Mouse (Mus musculus): ENCODE data around the gene St8sia1.
A peak's percentile ranks its signal among the peaks of the same experiment; 100 is the strongest.

St8sia1 gene

DNA sequence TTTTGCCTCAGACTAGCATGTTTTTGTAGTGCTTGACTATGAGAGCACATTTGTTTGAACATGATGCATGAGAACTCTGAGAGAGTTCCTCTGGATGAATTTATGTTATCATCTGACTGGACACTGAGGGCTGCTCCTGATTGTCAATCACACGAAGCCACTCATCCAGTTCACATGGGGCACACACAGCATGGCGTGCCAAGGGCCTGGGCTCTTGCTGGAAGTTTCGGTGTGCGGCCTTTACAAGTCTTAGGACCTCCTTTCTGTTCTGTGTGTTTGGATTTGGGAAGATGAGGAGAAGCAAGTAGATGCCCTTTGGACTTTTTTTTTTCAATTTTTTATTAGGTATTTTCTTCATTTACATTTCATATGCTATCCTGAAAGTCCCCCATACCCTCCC, 100.4 kb downstream of the St8sia1 start:
- DNase-seq, result no peak

DNA sequence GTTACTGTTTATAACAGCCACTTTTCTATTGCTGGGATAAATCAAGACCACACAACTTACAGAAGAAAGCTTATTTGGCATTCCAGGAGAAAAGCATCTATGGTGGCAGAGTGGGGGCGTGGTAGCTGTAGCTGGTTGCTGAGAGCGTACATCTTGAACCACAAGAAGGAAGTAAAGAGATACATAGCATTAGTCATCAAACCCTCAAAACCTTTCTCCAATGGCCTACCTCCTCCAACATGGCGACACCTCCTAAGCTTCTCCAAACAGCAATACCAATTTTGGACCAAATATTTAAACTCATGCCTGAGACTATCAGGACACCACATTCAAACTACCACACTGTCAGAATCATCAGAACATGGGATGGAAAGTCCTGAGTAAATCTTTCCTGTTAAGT, 102.0 kb downstream of the St8sia1 start:
- DNase-seq, result no peak

DNA sequence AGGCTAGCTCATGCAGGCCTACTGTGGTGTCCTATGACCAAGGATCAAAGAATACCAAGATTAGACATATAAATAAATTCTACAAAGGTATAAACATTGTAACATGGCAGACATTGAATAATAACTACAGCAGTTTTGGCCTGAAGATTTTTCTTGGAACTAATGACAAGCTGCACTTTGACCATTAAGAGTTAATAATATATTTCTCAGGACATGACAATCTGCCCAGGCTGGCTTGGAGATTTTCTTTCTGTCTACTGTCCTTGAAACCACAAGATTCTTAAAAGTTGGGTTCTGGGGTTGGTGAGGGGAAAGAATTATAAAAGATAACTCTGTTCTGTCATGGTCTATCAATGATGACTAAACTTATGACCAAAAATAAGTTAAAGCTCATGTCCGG, 103.9 kb downstream of the St8sia1 start:
- peak; percentile 75 for DNase-seq

DNA sequence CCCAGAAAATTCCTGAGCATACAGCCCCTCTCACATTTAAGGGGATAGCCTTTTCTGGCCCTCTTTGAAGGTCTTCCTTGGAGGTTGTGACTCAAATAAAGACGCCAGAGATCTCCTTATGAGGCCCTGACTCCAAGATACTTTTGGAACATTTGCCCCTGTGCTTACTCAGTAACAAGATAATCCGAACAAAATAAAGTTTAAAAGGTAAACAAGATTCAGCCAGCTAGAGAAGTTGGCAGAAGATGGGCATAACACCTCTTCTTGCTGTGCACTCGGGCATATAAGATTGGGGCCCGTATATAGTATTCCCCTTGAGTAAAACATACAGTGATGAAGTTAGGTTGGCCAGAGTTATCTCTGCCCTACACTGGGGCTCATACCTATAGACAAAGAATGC, 104.3 kb downstream of the St8sia1 start:
- peak; percentile 77 for DNase-seq

DNA sequence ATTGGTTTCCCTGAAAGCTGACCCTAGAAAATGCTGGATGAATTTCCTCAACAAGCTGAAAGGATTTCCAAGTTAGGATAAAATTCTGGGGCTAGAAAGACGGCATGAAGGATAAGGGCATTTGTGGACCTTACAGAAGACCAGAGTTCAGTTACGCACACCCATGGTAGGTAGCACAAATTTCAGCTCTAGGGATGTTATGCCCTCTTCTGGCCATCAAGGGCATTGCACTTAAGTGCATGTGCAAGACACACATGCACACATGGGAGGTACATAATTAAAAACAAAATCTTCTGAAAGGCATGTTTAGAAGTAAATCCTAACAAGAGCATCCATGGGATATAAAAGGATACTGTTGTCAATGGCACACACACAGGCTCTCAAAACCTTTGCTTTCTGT, 105.3 kb downstream of the St8sia1 start:
- DNase-seq, result peak; percentile 61

DNA sequence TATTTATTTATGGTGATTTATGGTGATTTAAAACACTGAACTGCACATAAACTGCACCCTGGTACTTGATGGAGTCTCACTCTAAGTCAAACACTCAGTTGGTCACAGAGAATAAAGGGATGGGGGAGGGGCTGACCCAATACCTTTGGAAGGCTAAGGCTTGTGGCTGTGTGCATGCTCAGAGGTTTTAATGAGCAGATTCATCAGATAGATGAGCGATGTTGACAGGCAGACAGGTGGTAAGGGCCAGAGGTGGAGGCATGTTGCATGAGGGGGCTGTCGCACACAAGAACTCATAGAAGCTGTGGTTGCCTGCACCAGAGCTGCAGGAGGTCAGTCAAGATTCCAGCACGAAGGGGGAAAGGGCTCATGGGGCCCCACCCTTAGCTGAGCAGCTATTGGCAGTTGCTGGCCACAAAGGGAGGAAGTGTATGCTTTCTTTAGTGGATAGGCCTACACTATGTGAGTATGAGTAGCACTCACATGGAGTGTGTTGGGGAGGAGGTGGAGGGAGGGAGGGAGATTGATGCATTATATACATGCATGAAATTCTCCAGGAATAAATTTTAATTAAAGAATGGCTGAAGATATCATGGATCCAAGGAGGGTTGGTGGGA, 107.9 kb downstream of the St8sia1 start:
- no peak for DNase-seq

DNA sequence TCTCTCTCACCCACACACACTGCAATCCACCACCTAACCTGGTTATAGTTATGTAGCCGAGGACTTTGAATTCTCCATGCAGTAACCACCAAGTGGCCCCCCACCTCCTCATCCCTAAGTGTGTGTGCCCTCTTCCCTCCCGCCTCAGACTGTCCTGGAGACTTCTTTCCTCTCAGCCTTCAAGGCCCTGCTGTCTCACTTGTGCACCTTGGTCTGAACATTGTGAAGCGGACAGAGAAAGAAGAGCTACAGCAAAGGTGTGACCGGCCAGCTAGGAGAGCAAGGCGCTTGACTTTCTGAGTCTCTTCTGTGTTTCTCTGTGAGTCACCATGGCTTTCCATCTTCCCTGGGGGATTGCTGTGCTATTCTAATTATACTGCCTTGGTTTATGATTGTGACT, 108.5 kb downstream of the St8sia1 start:
- no peak for DNase-seq

DNA sequence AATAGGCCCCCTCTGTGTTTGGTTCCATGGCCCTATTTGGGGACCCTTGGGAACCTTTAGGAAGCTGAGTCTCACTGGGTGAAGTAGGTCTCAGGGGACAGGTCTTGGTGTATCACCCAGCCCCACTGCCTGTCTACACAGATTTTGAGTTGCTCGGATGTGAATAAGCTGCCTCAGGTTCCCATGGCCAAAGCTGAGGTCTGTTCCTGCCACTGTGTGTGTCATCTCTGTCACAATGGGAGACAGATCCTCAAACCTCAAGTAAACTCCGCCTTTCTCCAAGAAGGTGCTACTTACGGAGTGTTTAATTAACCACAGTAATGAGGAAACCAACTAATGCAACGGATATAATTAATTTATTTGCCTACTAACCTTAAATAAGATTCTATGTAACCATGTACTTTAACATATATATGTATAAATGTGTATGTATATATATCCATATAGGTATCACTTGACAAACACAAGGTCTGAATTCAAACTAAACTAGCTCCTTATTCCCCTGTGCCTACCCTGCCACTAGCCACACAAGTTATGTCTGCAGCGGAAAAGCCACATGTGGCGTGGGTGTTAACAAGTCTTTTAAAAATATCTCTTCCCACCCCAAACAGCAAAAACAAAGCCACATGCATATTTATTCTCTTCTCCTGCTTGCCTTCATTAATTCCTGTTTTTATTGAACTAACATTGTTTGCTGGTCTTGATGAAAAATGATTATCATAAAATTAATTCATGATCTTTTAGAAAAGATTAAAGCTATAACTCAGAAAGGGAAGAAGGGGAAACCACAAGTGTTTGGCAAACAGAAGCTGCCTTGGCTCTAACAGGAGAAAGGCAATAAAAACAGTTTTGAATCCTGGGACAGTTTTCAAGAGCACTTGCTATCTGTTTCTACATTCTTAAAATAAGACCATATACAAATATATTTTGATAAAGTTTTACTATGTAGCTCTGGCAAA, 111.6 kb downstream of the St8sia1 start:
- no peak for DNase-seq

DNA sequence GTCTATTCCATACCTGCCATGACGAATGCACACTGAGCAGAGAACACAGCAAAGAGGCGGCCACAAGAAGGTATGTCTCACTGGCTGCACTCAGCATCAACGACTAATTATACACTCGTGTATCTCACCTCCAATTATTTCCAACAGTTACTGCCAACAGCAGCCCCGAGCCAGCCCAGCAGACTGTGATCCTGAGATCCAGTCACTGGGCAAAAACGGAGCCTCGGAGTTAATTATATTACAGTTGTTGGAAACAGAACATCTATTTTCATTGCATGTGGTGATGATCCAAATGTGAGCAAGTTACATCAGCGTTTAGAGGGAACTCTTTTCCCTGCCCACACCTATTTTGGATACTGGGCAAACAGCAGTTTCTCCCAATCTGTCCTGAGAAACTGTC, 113.8 kb downstream of the St8sia1 start:
- no peak for DNase-seq

DNA sequence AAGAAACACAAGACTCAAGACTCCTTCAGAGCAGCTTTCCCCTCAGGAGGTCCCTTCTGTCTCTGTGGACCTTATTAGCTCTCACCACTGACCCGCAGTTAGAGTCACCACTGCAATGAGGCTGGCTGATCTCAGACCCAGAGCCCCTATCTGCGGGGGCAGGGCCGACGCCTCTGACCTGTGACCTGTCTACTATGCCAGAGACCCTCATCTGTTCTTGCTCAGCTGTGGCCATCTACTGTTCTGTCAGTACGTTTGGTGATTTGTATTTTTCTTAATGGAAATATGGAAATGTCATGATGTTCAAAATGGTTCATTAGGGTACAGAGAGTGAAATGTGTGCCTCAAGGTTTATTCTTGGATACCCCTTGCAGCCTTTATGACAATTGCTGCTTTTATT, 114.9 kb downstream of the St8sia1 start:
- no peak for DNase-seq

DNA sequence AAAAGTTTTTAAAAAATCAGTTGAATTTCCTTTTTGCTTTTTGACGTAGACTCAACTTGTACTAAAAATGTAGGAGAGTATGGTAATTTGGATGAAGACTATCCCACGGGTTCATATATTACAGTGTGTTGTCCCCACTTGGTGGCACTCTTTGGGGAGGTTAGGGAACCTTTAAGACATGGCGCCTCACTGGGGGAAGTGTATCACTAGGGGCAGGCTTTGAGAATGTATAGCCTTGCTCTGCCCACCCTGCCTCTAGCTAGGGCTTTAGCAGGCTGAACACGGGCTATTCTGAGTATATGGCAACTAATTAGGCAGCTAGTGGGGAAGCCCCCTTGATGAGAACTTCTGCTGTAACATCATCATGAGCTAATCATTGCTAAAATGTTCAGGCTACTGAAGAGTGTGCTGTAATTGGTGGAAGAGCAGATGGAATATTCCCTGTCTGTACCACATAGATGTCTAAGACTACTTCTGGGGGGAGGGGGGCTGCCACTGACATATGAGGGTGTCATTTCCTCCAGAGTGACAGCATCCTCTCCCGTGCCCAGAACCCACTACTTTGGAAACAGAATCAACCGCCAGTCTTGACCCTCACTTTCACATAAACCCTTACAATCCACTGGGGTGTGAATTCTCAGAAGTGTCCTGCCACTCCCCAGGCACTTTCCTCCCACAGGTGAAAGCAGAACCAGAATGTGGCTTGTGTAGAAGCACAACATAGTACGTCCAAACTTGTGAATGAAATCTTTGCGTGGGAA, 116.2 kb downstream of the St8sia1 start:
- DNase-seq, result no peak

DNA sequence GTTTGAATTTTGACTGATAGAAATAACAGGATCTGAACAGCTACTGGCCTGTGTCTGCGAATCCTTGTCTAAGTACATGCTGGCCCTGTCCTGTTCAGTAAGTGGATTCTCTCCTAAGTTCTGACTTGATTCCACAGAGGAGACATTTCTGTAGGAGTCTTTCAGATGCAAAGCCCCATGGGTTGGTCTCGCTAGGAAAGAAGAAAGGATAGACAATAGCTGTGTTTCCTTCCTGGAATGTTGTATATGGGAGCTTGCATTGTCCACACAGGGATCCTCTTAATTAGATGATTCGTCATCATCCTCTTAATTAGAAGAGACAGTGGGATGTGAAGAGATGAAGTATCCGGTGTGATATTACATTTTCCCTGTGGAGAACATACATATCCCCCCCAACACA, 117.4 kb downstream of the St8sia1 start:
- DNase-seq, result no peak

DNA sequence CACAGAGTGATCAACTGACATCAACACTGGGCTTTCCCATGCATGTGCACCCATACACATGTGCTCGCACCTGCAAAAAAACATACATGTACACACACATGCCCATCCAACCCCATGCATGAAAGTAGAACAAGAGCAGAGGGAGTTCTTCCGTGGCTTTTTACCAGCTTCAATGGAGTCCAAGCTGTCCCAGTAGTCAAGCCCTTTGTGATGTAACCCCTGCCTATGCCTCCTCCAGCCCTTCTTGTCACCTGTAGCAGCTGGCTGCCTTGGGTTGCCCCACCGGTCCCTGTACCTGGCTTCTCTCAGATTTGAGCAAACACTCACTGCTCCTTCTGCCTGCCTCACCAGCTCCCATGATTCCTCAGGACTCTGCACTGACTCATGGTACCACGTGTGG, 119.2 kb downstream of the St8sia1 start:
- no peak for DNase-seq

DNA sequence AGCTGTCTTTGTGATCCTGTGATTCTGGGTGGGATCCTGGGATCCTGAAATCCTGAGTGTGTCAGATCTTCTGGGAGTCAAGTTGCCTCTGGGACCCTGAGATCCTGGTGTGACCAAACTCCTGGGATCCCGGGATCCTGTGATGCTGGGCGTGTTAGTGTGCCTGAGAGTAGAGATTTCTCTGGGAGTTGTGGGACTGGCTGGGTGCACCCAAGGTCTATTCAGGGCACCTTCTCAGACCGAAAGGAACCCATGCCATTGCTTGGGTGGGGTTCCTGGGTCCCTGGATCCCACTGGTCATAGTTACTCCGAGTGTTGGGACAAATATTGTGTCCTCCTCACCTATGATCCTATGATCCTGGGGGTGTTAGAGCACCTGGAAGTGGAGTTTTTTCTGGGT, 120.2 kb downstream of the St8sia1 start:
- DNase-seq, result no peak

DNA sequence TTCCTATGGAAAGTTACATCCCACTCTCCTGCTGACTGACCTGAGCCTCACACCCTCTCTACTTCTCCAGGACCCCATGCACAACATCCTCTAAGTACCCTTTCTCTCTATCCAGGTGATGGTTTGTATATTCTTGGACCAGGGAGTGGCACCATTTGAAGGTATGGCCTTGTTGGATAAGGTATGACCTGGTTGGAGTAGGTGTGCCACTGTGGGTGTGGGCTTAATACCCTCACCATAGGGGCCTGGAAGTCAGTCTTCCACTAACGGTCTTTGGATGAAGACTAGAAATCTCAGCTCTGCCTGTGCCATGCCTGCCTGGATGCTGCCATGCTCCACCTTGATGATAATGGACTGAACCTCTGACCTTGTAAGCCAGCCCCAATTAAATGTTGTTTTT, 125.8 kb downstream of the St8sia1 start:
- DNase-seq, result no peak

DNA sequence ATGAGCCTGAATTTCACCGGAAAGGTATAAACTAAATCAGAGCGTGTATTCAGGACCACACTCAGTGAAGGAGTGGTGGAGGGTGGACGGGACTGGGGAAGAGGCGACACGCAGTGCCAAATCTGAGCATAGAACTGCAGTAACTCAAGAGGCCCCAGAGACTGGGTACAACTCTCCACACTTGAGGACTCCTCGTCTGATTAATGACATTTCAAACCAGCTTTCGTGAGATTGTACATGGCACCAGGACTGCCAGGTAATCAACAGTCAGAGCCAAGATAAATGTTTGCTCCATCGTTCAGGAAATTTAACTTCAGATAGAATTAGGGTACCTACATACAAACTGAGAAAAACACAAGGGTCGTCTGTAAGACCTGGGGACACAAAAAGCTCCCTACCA, 126.9 kb downstream of the St8sia1 start:
- DNase-seq, result no peak

DNA sequence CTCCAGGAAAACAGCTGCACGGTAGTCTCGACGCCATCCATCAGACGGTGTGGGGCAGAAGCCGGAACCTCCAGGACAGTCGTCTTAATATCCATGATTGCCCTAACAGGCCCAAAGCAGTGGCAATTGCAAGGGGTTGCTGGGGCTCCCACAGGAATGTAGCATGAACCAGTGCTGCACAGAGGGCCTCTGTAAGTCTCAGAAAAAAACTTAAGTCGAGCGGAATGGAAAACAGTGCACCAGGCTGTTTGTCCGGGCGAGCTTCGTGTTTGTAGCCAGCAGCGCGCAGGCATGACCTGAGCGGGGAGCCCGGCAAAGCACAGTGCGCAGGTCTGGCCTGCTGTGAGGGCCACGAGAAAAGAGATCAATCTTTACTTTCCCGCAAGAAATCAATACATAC, 128.5 kb downstream of the St8sia1 start:
- DNase-seq, result no peak

DNA sequence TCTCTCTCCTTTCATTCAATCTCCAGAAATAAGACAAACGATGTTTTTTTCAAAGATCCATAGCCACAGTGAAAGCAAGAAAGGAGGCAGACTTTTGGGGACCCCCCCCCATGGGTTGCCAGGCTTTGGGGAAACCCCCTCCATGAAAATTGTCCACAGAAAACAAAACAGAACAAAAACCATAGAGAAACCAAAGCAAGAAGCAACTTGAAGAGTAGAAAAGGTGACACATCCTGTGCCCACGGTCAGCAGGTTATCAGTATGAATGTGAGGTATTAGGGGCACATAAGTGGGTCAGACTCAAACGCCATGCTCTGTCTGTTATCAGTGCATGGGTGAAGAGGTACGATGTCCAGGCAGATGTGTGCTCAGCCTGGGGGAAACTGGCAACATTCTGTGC, 129.3 kb downstream of the St8sia1 start:
- DNase-seq, result no peak

DNA sequence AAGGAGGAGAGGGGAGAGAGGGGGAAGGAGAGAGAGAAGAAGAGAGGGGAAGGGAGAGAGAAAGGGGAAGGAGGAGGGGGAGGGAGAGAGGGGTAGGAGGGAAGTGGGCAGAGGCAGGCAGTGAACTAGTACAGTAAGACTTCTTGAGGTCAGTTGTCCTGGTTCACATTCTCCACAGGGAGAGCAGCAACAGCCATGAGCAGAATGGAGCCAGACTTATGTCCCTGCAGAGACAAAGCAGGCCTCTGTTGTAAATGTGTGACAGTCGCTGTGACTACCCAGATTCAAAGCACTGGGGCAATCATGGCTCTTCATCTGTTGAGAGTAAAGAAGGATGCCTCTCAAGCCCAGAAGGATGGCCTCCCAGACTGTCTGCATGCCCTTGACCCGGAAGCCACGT, 132.5 kb downstream of the St8sia1 start:
- DNase-seq, result no peak

DNA sequence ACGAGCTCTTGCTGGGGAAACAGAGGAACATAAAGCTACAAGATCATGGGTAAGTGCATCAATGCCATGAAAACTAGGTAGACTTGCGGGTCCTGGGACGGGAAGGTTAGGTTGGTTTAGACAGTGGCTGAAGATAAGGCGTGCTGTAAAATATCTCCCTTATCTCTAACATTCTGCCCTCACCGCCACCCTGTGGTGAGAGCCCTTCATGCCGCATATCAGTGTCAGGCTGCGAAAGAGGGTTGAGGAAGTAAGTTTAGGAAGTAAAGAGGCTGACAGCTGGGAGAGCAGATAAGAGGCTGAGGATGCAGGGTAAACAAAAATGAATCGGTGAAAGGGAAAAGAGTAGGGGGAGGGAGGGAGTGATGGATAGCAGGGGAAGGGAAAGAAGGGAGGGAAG, 133.0 kb downstream of the St8sia1 start:
- no peak for DNase-seq

DNA sequence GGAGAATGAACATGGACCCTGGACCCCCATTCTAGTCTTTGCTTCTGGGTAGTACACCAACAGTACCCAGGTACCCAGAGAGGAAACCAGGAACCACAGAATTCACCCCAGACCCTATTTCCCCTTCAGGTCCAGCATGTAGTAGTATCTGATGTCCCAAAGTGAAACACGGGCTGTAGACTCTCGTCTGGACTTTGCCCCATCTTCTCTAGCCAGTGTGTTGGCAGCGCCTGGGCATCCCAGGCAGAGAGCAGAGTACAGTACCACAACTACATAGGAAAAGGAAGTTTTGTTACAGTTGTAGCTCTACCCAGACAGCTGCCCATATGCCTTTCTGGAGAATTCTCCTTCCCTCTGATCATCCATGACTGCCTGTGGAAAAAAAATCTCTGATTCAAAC, 134.0 kb downstream of the St8sia1 start:
- peak; percentile 75 for DNase-seq

DNA sequence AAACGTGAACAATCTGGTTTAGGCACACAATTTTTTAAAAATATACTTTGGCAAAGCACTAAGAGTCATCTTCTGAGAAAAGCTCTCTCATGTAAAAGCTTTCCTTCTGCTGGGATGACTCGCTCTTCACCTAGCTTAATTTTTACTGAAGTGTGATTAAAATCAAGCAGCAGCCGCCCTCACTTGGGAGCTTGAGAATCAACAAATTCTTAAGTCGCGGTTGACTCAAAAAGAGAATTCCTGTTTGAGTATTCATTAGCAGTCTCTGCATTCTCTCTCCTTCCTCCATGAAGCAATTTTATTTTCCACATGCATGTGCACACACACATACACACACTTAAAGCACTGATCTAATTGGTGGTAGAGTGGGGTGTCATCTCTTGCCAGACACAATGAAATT, 138.8 kb downstream of the St8sia1 start:
- no peak for DNase-seq

DNA sequence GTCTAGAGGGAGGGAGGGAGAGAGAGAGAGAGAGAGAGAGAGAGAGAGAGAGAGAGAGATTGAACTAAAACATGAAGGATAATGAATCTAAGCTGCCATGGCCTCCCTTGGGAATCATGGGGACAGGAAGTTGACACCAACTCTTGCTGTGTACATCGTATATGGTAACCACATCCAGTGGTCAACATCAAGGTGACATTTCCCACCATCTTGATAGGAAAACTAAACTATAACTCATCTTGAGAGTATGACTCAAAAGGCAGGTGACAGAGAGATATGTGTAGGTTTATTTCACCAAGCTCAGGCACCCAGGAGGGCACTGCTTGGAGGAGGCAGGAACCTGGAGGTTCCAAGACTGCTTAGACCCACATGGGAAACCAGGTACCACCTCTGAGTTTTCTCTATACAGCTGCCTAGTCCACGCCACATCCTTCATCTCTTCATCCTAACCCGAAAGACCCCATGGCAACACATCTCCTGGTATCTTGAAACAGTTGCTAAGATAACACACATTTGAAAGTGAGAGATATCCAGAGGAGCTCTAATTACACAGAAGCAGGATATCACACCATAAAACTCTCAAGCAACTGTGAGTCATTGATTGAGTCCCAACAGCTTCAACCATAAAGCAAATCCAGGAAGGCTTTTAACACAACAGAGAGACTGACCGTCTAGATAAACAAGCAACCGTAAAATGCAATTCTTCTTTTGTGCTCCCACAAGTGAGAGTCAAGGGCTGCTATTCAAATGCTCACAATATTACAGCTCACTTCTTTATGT, 141.1 kb downstream of the St8sia1 start:
- DNase-seq, result no peak

Measured in kidney, adult 9 months (tissue).